Mouse (Mus musculus) small intestine, adult 2 months (tissue): ENCODE measurements at regions not wholly inside any gene's neighbourhood (a gene's known extent, or its start where the extent isn't known, plus 50 kb on each side); places are given as distances from the start of the nearest gene placed in this dataset.

Experiments
- CTCF ChIP-seq: fragments of 200-500 bp; IDR thresholded peaks from 2 replicates; pipeline ENCODE4 v1.5.1; 2012; ENCODE audit warnings: low read depth, mild to moderate bottlenecking, control low read depth, inconsistent platforms, low read length, moderate library complexity, mixed read lengths; ENCODE audit not compliant: insufficient replicate concordance, insufficient read length; ENCODE audit errors: extremely low read depth
- POLR2A ChIP-seq: fragments of 200-500 bp; IDR thresholded peaks from 2 replicates; pipeline ENCODE4 v1.6.1; 2012; ENCODE audit warnings: low read depth, mild to moderate bottlenecking, control low read depth, inconsistent platforms, low read length, moderate library complexity

DNA sequence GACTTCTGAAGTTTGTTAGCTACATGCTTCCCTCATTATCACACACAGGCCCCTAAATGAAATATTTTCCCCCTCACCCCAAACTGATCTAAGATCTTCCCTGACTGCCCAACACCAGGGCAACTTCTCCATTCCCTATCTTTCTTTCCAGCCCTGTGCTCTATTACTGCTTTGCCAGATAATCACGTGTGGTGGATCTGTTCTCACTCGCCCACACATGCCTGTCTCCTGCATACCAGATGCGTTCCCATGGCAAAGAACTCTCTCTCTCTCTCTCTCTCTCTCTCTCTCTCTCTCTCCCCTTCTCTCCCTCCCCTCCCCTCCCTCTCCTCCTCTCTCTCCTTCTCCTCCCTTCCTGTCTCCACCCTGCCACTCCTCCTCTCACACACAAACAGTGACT is 88.8 kb upstream of the Npy2r start:
- TF ChIP-seq CTCF (no peak), POLR2A (no peak)
